Mouse (Mus musculus): ENCODE data around the gene Ccnk.

Ccnk gene

DNA sequence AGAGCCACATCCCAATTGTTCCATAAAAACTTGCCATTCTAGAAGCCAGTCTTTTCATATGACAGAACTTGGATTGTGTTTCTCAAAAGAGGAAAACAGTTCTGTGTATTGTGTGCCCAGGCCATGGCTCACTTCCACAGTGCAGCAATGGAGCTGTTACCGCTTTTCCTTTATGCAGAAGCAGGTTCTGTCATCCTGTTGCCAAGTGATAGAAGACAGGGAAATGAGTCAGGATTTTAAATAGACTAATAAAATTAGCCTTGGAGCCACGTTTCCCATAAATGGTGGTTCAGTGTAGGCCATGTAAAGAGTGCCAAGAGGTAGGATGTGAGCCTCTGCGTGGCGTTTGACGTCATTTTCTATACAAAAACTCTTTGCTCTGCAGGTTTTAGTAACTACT lies 14.5 kb downstream of the Ccnk start:
- DNase-seq: no peak

DNA sequence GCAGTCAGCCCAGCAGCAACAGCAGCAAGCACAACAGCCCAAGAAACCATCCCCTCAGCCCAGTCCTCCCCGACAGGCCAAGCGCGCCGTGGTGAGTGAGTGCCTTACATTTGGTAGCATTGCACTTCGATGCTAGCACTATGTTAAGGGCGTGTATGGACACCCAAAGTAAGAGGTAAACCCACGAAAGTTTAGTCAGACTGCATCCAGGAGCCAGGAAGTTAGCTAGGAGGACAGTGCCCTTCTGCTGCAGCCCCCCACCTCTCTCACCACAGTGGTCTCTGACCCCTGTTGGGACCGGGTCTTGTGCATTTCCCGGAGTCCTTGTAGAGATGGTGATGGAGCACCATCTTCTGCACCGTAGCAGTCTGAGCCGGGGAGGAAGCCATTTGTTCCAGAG lies 16.4 kb downstream of the Ccnk start:
- no peak for DNase-seq

DNA sequence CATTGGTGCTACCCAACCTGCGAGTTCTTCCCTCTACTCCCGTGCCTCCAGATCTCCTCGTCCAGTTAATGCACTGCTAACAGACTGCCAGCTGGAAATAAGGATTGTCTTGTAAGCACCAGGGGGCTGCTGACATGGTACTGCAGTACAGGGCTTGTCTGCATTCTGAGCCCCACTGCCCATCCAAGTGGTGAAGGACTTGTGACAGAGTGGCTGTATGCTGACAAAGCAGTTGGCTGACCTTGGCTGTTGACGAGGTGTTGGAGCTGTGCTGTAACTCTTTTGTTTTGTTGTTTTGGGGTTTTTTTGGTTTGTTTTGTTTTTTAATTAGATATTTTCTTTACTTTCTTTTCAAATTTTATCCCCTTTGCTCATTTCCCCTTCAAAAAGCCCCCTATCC lies 19.1 kb downstream of the Ccnk start:
- no peak for DNase-seq

DNA sequence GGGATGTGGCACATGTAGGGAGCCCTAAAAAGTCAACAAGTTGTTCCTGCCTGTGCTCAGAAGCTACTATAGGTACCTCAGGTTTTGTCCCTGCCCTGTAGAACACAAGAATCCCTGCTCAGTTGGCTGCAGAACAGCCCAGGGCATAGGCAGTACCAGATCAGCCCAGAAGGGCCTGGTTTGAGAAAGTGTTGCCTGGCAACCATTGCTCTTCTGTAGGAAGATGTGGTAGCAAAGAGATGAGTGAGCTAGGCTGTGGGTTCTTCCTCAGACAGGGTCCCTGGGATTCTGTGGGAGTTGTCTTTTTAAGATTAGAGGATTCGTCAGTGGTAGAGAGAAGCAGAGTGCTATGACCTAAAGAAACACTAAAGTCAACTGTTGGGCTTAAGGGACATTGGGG lies 20.7 kb downstream of the Ccnk start:
- DNase-seq: no peak

DNA sequence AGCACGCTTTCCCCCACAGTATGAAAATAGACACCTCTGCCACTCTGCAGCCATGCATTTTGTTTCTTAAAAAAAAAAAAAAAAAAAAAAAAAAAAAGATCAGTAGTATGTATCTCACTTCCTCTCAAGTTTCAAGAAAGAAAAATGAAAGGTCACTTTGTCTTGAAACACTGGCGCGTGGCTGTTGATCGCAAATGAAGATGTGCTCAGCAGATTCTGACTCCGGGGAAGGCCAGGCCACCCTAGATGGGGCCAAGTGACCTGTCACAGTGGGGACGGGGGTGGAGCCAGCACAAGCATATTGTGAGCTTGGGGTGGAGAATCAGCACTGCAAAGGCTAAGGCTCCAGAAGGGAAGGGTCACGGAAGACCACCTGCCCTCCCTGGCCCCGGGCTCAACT lies 24.5 kb downstream of the Ccnk start:
- no peak for DNase-seq

DNA sequence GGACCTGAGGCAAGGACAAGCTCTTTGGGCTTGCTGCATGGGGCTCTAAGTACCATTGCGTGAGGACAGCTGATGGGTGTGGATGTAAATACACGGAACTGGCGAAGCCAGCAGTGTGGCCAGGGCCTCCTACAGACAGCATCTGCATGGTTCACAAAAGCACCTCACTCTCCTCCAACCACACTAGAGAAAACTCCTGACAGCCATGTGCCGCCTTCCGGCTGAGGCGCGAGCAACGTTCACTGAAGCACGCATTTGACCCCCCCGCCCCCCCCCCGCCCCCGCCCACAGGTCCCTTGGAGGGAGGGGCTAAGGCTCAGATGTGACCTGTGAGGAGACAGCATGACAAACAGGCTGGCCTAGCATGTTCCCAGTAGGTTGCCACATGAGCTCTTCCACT lies 25.6 kb downstream of the Ccnk start:
- no peak for DNase-seq

DNA sequence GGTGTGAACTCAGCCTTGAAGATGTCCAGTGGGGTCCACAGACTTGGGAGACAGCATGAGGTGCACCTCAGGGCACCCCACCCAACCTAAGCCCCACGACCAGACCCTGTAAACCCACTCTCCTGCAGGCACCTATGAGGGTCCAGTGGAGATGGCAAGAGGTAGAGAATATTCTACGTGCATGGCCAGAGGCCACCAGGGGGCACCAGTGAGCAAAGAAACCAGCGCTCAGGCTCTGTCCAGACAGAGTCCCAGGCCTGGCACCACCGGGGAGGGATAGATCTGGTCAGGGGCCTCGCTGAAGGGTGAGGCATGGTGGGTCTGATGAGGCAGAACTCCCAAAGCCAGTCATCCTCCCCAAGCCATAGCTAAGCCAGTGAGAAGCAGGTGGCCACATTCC lies 27.3 kb downstream of the Ccnk start:
- DNase-seq: peak; percentile 85 to 89

DNA sequence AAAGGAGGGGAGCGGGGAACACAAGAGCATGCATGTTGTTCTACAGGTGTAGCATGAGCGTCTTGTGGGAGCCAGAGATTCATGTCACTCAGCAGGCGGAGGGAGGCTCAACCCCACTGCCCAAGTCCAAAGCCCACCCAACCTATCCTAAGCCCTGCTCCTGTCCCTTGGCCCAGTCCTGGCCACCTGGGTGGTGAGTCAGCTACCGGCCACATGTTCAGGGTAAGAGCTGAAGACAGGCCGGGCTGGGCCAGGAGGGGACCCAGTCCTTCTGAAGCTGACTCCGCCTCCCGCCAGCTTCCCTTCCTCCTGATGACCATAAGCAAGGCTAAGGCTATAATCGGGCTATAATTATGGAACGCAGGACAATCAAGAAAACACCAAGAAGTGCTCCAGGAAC lies 28.8 kb downstream of the Ccnk start:
- DNase-seq: peak in 1 of 2 experiments; percentile 23

DNA sequence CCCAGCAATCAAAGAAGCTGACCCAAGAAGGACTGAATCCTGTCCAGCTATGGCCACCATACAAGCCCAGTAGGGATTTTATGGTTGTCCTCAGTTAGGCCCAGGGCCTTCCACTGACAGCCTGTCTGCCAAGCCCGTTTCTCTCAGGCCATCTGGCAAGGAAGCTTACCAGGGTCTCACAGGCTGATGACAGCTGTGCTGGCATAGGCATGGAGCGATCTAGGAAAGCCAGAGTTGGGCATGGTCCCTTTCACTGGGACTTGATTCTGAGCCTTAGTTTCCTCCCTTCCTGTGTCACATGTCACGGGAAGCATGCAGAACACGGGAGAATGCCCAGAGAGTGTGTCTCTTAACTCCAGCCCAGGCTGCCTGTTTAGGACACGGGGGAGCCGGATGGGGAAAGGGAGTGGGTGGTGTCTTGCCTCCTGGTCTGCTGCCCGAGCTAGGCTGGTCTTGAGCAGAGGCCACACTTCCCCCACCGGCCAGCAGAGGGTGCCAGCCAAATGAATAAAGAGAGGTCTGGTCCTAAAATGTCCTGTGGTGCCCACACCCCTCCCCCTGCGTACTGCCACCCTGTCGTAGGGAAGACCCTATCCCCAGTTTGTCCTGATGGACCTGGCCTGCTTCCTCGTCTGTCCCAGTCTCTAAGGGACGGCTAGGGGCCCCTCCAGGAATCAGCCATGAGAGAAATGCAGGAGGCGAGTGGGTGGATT lies 29.5 kb downstream of the Ccnk start:
- peak; percentile 84 to 87 for DNase-seq

DNA sequence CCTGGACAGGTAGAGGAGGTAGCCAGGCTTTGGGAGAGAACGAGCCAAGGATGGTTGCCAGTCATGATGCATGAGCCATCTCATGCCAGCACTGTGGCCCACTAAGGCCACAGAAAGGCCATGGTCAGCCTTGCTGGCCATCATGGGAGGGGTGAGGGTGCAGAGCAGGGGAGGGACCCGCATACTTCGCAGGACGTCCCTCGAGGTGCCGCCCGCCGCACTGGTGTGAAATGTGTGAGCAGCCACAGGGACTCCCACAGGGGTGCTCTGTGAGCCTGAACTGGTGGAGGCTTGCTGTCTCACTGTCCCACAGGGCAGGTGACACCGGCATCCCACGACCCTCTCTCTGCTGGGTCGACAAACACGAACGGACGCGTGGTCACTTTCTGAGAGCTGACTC lies 31.2 kb downstream of the Ccnk start:
- peak in 1 of 2 experiments; percentile 14 for DNase-seq

DNA sequence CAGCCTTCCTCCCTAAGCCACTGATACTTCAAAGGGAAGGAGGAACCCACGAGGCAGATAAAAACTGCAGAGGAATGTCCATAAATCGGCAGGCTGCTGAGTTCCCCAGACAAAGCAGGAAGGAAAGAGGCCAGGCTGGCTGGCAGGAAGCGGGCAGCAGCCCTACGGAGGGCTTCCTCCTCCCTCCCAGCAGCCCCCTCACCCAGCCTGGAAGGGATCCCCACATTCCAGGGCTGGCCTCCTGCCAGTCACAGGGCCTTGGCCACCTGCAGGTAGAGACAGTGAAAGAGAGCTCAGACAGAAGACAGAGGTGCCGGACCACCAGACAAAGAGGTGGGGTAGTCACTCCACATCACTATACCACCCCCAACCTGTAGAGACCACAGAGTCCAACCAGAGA lies 32.7 kb downstream of the Ccnk start:
- DNase-seq: peak in 1 of 2 experiments; percentile 28

DNA sequence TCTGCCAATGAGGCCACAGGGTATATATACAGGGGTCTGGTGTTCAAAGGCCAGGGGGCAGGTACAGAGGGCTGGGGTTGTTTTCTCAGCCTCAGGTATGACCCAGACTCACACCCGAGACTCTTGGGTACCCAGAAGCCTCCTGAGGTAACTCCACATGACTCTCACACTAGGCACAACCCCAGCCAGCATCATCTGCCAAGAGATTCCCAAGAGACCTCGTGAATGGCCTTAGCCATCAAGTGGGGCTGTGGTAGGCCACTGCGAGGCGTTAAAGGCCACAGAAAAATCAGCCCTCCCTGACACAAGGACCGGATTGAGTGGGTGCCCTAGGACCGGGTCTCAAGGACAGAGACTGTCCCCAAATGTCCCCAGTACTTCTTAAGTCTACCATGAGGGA lies 33.1 kb downstream of the Ccnk start:
- DNase-seq: no peak

DNA sequence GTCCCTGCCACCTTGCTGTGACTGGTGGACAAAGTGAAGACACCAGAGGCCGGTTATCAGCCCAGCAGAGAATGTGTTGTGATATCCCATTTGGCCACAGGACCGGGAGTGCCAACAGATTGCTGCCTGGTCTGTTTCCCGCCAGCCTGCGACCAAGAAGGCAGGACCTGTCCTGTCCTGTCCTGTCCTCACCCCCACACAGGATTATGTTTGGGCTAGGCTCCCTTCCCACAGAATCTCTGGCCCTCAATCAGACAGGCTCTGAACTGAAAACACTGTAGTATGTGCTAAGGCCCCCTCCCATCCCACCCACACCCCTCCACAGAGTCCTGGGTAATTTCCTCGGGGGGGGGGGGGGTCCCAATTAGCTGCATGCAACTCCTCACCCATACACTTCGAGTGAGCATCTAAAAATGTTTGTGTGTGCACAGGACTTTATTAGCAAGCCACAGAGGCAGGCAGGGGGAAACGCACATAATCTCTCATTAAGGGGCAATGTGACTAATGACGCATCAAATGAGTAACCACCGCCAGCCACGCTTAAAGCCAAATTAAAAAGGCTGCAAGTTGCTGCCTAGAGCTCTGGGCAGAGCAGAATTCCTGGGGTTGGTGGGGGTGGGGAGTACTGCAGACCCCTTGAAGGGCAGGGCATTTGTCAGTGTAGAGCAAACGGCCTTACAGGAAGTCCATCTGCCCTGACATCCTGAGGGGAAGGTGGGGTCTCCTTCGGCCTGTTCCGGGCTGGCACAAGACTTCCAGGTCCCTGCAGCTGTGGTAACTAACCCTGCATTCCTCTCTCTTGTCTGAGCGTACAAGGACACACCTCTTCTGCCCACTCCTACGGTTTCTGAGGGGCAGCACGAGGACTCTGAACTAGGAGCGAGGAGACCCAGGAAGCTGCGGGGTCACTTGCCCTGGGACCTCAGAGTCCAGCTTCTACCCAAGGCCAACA lies 34.0 kb downstream of the Ccnk start:
- peak in 1 of 2 experiments; percentile 29 for DNase-seq

DNA sequence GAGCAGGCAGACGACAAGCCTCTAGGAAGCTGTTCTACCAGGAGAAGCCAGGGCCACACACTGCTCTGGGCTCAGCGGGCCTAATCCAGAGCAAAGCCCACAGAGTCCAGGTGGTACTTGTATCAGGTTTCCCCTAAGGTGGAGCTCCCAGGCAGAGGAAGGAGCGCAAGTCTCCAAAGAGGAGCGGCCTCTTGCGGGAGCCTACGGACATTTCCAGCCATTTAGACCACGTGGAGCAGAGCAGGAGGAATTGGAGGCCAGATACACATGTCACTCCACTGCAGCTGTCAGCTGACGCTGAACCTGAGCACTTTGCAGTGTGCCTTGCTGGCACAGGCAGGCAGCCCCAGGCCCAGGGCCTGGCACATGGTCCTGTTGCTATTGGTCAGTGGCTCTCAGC lies 35.7 kb downstream of the Ccnk start:
- DNase-seq: no peak

DNA sequence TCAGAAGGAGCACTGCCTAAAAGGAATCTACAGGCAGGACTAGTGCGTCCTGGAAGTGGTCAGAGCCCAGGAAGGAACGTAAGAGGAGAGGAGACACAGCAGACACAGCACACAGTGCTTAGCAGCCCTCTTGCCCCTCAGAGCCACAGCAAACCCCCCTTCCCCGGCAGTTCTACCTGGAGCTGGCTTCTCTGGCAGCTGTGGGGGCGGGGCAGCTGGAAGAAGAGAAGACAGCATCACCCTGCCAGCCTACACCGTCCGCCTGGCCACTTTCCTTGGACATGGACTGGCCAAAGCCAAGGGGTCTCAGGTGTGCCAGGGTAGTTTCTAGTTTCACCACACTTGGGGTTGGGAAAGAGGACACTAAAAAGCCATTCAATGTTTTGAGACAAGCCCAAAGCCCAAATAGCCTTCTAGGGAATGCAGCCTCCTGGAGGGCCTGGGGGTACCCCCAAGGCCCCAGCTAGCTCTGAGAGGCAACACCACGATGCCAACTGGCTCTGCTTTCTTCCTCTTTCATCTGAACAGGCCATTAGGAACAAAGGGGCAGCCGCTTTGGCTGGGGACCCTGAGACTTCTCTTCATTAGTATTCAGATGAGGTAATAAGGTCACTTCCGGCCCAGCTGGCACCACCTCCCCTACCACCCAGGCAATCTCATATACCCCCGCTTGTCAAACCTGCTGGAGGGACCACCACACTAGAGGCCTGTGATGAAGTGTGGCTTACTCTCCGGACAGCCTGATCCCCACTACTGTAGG lies 37.4 kb downstream of the Ccnk start:
- peak in 1 of 2 experiments; percentile 30 for DNase-seq

DNA sequence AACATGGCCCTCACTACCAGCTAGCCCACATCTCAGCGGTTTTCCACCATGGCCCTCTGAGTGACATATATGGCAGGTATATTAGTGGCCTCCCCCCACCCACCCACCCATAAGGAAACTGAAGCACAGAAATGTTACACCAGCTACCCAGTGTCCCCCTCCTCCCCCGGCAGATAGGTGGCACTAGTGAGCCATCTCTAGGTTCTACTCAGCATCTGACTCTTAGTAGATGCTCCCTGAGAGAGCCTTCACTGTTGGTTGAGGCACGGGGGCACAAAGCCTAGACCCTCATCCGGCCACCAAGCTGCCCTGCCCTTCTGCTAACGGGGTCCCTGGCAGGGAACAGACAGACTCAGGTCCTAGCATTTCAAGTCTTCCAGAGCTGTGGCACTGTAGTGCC lies 38.2 kb downstream of the Ccnk start:
- DNase-seq: peak; percentile 77 to 78

DNA sequence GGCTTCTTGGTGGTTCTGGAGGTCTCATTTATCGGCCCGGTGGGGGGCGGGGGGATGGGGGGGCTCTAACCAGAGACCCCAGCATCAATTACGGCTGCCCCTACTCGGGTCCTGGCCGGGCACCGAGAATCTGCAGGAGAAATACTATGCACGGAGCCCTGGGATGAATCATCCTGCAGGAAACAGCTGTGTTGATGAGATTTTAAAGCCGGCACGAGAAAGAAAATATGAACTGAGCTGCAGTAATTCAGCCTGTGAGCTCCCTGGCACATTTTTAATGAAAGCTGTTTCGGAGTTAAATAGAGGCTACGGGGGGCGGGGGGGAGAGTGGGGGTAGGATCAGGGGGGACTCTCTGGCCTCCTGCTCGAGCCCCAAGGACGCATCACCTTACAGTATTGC lies 39.8 kb downstream of the Ccnk start:
- peak in 1 of 2 experiments; percentile 5 for DNase-seq

DNA sequence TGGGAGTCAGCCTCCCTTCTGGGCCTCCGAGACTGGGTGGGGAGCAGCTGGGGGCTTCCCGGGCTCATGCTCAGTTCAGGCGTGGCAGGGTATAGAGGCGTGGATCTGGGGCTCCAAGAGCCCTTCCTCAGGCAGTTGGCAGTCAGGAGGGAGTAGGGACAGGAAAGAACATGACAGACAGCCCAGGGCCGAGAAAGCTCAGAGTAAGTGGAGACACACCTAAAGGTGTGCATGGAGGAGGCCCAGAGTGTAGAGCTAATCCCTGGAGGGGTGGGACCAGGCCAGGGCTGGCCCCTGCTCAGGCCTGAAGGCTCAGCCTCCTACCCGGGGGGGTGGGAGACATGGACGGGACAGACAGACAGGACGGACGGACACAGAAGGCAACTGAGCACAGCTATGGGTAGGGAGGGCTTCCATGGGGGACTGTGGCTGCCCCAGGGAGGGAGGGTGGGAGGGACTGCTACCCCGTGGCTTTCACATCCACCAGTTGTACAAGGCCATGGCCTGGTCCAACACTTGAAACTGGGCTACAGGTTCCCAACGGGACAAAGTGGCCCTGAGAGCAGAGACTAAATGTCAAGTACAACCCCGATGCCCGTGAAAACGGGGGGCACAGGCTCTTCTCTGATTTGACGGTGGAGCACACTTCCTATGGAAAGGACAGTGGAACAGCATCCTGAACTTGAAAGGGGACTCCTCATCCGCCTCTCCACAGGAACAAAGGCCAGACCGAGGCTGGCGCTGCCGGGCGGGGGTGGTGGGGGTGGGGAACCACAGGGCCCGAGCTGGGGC lies 40.6 kb downstream of the Ccnk start:
- peak in 1 of 2 experiments; percentile 11 for DNase-seq

DNA sequence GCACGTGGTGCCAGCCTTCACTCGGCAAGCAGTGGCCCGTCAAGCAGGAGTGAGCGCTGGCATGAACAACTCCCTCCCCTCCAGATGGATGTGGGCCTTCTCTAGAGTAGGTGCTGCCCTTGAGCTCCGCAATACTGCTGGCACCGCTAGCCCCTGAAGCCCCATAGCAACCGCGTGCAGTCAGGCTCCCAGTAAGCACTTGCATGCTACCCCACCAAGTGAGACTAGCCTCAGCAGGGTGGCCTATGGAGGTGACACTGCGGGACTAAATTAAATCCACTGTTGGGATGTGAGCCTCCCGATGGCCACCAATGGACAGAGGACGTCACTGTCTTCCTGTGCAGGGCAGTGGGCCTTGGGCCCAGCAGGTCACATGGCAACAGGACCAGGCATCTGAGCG lies 41.2 kb downstream of the Ccnk start:
- DNase-seq: peak in 1 of 2 experiments; percentile 33

DNA sequence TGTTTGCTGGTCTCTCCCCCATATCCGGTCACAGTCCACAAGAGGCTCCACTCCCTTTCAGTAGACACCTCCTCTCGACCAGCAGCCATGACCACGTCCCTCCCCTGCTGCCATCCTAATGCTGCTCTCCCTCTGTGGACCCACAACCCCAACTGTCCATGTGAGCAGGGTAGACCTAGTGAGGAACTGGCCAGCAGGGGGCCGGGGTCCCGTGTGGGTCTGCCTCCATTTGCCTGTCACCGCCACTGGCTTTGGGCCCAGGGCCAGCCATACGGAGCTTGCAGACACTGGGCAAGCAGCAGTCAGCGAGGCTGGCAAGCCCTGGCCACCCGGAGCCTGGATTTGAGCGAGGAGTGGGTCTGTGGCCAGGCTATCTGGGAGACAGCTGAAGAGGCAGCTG lies 41.8 kb downstream of the Ccnk start:
- DNase-seq: peak in 1 of 2 experiments; percentile 56

DNA sequence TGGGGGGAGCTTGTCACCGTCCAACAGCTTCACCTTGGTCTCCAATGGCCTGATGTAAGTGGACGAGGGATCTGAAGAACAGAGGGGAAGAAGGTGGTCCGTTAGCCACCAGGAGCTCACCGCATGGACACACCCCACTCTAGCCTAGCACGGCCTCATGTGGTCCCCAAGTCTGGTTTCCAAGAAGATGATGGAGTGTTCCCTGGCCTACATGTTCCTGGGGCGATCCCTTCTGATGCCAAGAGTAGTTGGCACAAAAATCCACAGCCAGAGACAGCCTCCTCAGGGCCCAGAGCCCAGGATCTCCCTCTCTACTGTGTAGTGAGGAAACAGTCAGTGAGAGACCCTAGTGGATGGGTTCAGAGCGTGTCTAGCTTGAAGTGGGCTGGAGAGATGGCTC lies 42.3 kb downstream of the Ccnk start:
- DNase-seq: no peak

DNA sequence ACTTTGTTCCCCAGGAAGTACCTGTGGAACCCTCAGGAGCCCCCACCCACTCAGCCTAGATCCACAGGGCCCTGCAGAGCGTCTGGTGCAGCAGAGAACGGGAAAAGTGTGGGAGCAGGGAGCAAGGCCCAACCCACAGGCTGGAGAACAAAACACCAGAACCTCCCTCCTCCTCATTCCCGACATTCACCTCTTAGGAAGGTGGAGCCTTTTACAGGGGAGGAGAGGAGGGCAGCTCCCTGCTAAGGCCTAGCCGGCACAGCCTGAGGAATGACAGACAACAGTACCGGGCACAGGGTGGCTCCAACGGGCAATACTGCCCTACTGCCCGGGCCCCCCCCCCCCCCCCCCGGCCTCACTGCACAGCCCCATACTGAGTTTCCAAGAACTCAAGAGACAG lies 44.0 kb downstream of the Ccnk start:
- no peak for DNase-seq
